Mouse (Mus musculus): ENCODE measurements around the gene Senp5. TPM values are rescaled to one million over a fixed set of nuclear protein-coding genes. Genes with fewer than 3 reads are reported as not detected.
A peak's percentile ranks its signal among the peaks of the same experiment; 100 is the strongest.

The Senp5 gene
- polyA plus RNA-seq, 1 experiment from 2014 or later, result 8.2 TPM

- no peak overlapping the region for H3K4me2 ChIP-seq (ENCODE audit: low read depth, low read length)
- H3K9ac ChIP-seq (ENCODE audit: low read depth, low read length), result no peak overlapping the region
- no peaks in the 10 kb centered on the region for H3K36me3 ChIP-seq (ENCODE audit: control insufficient read depth, insufficient read depth, low read length)
- no peak for ATAC-seq (ENCODE audit: low read depth)
- no peak overlapping the region for H3K4me3 ChIP-seq (ENCODE audit: low read depth, low read length)
- WGBS, result 76% methylated on average over 13 of the region's 13 CpGs
- no peaks in the 10 kb centered on the region for H3K9me3 ChIP-seq (ENCODE audit: control insufficient read depth, low read length)
- H3K27ac ChIP-seq (replicated peaks; ENCODE audit: low read depth, low read length), result no peak overlapping the region
- no peaks in the 10 kb centered on the region for H3K4me1 ChIP-seq (ENCODE audit: control insufficient read depth, insufficient read depth, low read length)
- DNase-seq (ENCODE audit: low spot score), result no peak
- peaks cover 7% of the 10 kb centered on the region; the same call in 1 of the 2 replicates for H3K27me3 ChIP-seq (replicated peaks; ENCODE audit: control insufficient read depth, insufficient read depth, low read length)
These were observed 76.4 kb downstream of the Senp5 start for GRCm38 (mm10) chr16:31926547-31927182.

- WGBS, result 73% methylated on average over 6 of the region's 6 CpGs
- DNase-seq (ENCODE audit: low spot score) (no peak), ATAC-seq (ENCODE audit: low read depth) (no peak)
These were observed 77.0 kb downstream of the Senp5 start for GRCm38 (mm10) chr16:31926091-31926490.

GRCm38 (mm10) chr16:31924368-31924767 lies 78.7 kb downstream of the Senp5 start:
- no peaks in the 10 kb centered on the region for H3K9me3 ChIP-seq (ENCODE audit: control insufficient read depth, low read length)
- no peak overlapping the region for H3K4me2 ChIP-seq (ENCODE audit: low read depth, low read length)
- H3K9ac ChIP-seq (ENCODE audit: low read depth, low read length), result no peak overlapping the region
- DNase-seq (ENCODE audit: low spot score) (no peak), ATAC-seq (ENCODE audit: low read depth) (no peak)
- WGBS, result 77% methylated on average over 6 of the region's 6 CpGs
- no peak overlapping the region for H3K27ac ChIP-seq (replicated peaks; ENCODE audit: low read depth, low read length)
- no peak overlapping the region for H3K4me3 ChIP-seq (ENCODE audit: low read depth, low read length)
- H3K4me1 ChIP-seq (ENCODE audit: control insufficient read depth, insufficient read depth, low read length), result no peaks in the 10 kb centered on the region
- H3K27me3 ChIP-seq (replicated peaks; ENCODE audit: control insufficient read depth, insufficient read depth, low read length), result no peaks in the 10 kb centered on the region
- H3K36me3 ChIP-seq (ENCODE audit: control insufficient read depth, insufficient read depth, low read length), result no peaks in the 10 kb centered on the region

More at GRCm38 (mm10) chr16:31926091-31926490, 77.0 kb downstream of the Senp5 start:
- H3K36me3 ChIP-seq (ENCODE audit: control insufficient read depth, insufficient read depth, low read length), result no peaks in the 10 kb centered on the region
- no peaks in the 10 kb centered on the region for H3K4me1 ChIP-seq (ENCODE audit: control insufficient read depth, insufficient read depth, low read length)
- H3K4me3 ChIP-seq (ENCODE audit: low read depth, low read length), result no peak overlapping the region
- no peaks in the 10 kb centered on the region for H3K9me3 ChIP-seq (ENCODE audit: control insufficient read depth, low read length)
- H3K27ac ChIP-seq (replicated peaks; ENCODE audit: low read depth, low read length), result no peak overlapping the region
- H3K9ac ChIP-seq (ENCODE audit: low read depth, low read length), result no peak overlapping the region
- peaks cover 7% of the 10 kb centered on the region; the same call in 1 of the 2 replicates for H3K27me3 ChIP-seq (replicated peaks; ENCODE audit: control insufficient read depth, insufficient read depth, low read length)
- H3K4me2 ChIP-seq (ENCODE audit: low read depth, low read length), result no peak overlapping the region

DNA sequence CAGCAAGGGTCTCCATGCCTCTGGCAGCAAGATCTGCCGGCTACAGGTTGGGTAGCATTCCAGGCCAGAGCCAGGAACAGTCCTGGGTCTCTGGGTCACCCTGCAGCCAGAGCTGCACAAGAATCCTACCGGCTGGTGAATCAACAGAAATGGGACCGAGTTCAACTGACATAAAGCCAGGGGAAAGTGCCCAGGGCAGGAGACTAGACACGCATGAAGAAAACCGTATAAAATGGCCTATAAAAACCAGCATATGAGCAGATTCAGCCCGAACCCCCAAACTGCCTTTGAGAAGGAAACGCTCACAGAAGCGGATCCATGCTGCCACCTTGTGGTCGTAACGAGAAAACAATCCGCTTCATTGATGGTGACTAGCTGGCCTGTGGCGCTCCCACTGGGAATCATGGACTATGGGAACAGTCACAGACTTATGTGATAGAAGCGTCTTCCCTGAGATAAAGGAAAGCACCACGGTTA lies 84.8 kb downstream of the Senp5 start:
- Histone ChIP-seq H3K9ac (ENCODE audit: low read depth, low read length) (peak overlapping the region; percentile 47; the same call in 1 of the 2 replicates), H3K9me3 (ENCODE audit: control insufficient read depth, low read length) (no peaks in the 10 kb centered on the region), H3K36me3 (ENCODE audit: control insufficient read depth, insufficient read depth, low read length) (no peaks in the 10 kb centered on the region), H3K4me1 (ENCODE audit: control insufficient read depth, insufficient read depth, low read length) (no peaks in the 10 kb centered on the region), H3K4me2 (ENCODE audit: low read depth, low read length) (peak overlapping the region; percentile 35), H3K27me3 (replicated peaks; ENCODE audit: control insufficient read depth, insufficient read depth, low read length) (no peaks in the 10 kb centered on the region), H3K27ac (replicated peaks; ENCODE audit: low read depth, low read length) (no peak overlapping the region), H3K4me3 (ENCODE audit: low read depth, low read length) (no peak overlapping the region; the same call in 1 of the 2 replicates)
- peak; percentile 72; the same call in 1 of the 2 replicates for ATAC-seq (ENCODE audit: low read depth)
- peak; percentile 90 for DNase-seq (ENCODE audit: low spot score)
- WGBS, result 4% methylated on average over 14 of the region's 14 CpGs

- Histone ChIP-seq H3K9ac (ENCODE audit: low read depth, low read length) (peak overlapping the region; percentile 47; the same call in 1 of the 2 replicates), H3K9me3 (ENCODE audit: control insufficient read depth, low read length) (no peaks in the 10 kb centered on the region), H3K27me3 (replicated peaks; ENCODE audit: control insufficient read depth, insufficient read depth, low read length) (no peaks in the 10 kb centered on the region), H3K4me3 (ENCODE audit: low read depth, low read length) (no peak overlapping the region), H3K36me3 (ENCODE audit: control insufficient read depth, insufficient read depth, low read length) (no peaks in the 10 kb centered on the region), H3K4me1 (ENCODE audit: control insufficient read depth, insufficient read depth, low read length) (no peaks in the 10 kb centered on the region), H3K4me2 (ENCODE audit: low read depth, low read length) (no peak overlapping the region), H3K27ac (replicated peaks; ENCODE audit: low read depth, low read length) (no peak overlapping the region)
- DNase-seq (ENCODE audit: low spot score), result no peak
- 73% methylated on average over 11 of the region's 11 CpGs for WGBS
- ATAC-seq (ENCODE audit: low read depth), result no peak
These were observed 85.3 kb downstream of the Senp5 start for GRCm38 (mm10) chr16:31917776-31918175.

- Histone ChIP-seq H3K4me1 (ENCODE audit: control insufficient read depth, insufficient read depth, low read length) (0 out of 2 replicates have a peak, but pooled peaks cover 4% of the 10 kb centered on the region), H3K36me3 (ENCODE audit: control insufficient read depth, insufficient read depth, low read length) (no peaks in the 10 kb centered on the region), H3K9ac (ENCODE audit: low read depth, low read length) (no peak overlapping the region), H3K4me3 (ENCODE audit: low read depth, low read length) (no peak overlapping the region), H3K27ac (replicated peaks; ENCODE audit: low read depth, low read length) (no peak overlapping the region), H3K4me2 (ENCODE audit: low read depth, low read length) (no peak overlapping the region), H3K9me3 (ENCODE audit: control insufficient read depth, low read length) (no peaks in the 10 kb centered on the region), H3K27me3 (replicated peaks; ENCODE audit: control insufficient read depth, insufficient read depth, low read length) (no peaks in the 10 kb centered on the region)
- DNase-seq (ENCODE audit: low spot score) (no peak), ATAC-seq (ENCODE audit: low read depth) (no peak)
- 67% methylated on average over 10 of the region's 10 CpGs for WGBS
These were observed 92.7 kb downstream of the Senp5 start for GRCm38 (mm10) chr16:31910281-31910847.

Small RNAs within 50 kb of the gene (microRNA-seq; reads per million reads assigned to microRNA genes)
- not detected for gene Gm26269 (ENCODE audit: borderline number of aligned reads)

Other genes with a start within 250 kb of the Senp5 start
- gene Meltf, start 124.5 kb downstream of the Senp5 start, polyA plus RNA-seq (2014; fragmentation: Nextera tagmentation; extraction: Ambion mirVana), result 2.1 and 3.1 TPM in 2 replicates
- 0.59 and 0.70 TPM in 2 replicates for gene Pigz, start 69.4 kb downstream of the Senp5 start, polyA plus RNA-seq (2014; fragmentation: Nextera tagmentation; extraction: Ambion mirVana)
- 93.5 and 94.0 TPM in 2 replicates for gene 0610012G03Rik, start 54.8 kb downstream of the Senp5 start, polyA plus RNA-seq (2014; fragmentation: Nextera tagmentation; extraction: Ambion mirVana)
- gene Ncbp2, start 54.8 kb downstream of the Senp5 start, polyA plus RNA-seq (2014; fragmentation: Nextera tagmentation; extraction: Ambion mirVana), result 96.3 and 109 TPM in 2 replicates
- 34.1 and 36.3 TPM in 2 replicates for gene Pak2, start 76.1 kb upstream of the Senp5 start, polyA plus RNA-seq (2014; fragmentation: Nextera tagmentation; extraction: Ambion mirVana)
- 88.2 and 92.4 TPM in 2 replicates for gene Pigx, start 96.5 kb upstream of the Senp5 start, polyA plus RNA-seq (2014; fragmentation: Nextera tagmentation; extraction: Ambion mirVana)
- gene Cep19, start 96.5 kb upstream of the Senp5 start, polyA plus RNA-seq (2014; fragmentation: Nextera tagmentation; extraction: Ambion mirVana), result 26.0 and 29.4 TPM in 2 replicates
- gene Nrros, start 162.3 kb upstream of the Senp5 start, polyA plus RNA-seq (2014; fragmentation: Nextera tagmentation; extraction: Ambion mirVana), result 23.1 and 23.7 TPM in 2 replicates
- gene Bex6, start 176.5 kb upstream of the Senp5 start, polyA plus RNA-seq (2014; fragmentation: Nextera tagmentation; extraction: Ambion mirVana), result not detected in 2 replicates
- gene Fbxo45, start 243.9 kb upstream of the Senp5 start, polyA plus RNA-seq (2014; fragmentation: Nextera tagmentation; extraction: Ambion mirVana), result 13.4 and 14.0 TPM in 2 replicates
- 17.3 and 20.0 TPM in 2 replicates for gene Wdr53, start 243.9 kb upstream of the Senp5 start, polyA plus RNA-seq (2014; fragmentation: Nextera tagmentation; extraction: Ambion mirVana)

Data from embryonic facial prominence, embryonic 14.5 days (tissue).